Mouse (Mus musculus) forebrain, embryonic 14.5 days (tissue): ENCODE data around the gene Kalrn. TPM values are rescaled to one million over a fixed set of nuclear protein-coding genes. Genes with fewer than 3 reads are reported as not detected.

Experiments used
- ATAC-seq: fragments of 200-750 bp; cut with Nextera tagmentation; 2 replicates; pipeline ENCODE4 v1.8.0; 2017; ENCODE audit warnings: mild to moderate bottlenecking, moderate library complexity
- DNase-seq: peaks from one replicate; pipeline ENCODE4 v3.0.0-alpha.2; 2015; ENCODE audit warnings: low spot score
- H3K27ac ChIP-seq: fragments of 300-500 bp; sonication (generic); 2 replicates; pipeline ENCODE4 v1.5.1; 2014; ENCODE audit warnings: low read depth, mild to moderate bottlenecking, control low read depth, low read length, moderate library complexity
- H3K27me3 ChIP-seq: fragments of 300-500 bp; sonication (generic); replicated peaks from 2 replicates; pipeline ENCODE4 v1.6.1; 2014; ENCODE audit warnings: low read length, control low read depth, mixed read lengths; ENCODE audit not compliant: control insufficient read depth, insufficient read depth
- H3K36me3 ChIP-seq: fragments of 300-500 bp; sonication (generic); 2 replicates; pipeline ENCODE4 v1.6.1; 2014; ENCODE audit warnings: low read length, control low read depth; ENCODE audit not compliant: control insufficient read depth, insufficient read depth
- H3K4me1 ChIP-seq: fragments of 300-500 bp; sonication (generic); 2 replicates; pipeline ENCODE4 v1.6.1; 2014; ENCODE audit warnings: antibody characterized with exemption, low read length, control low read depth; ENCODE audit not compliant: control insufficient read depth, insufficient read depth
- H3K4me2 ChIP-seq: fragments of 300-500 bp; sonication (generic); 2 replicates; pipeline ENCODE4 v1.6.1; 2014; ENCODE audit warnings: mild to moderate bottlenecking, control low read depth, low read length
- H3K4me3 ChIP-seq: fragments of 300-500 bp; sonication (generic); 2 replicates; pipeline ENCODE4 v1.5.1; 2014; ENCODE audit warnings: low read depth, low read length, control low read depth
- H3K9ac ChIP-seq: fragments of 300-500 bp; sonication (generic); 2 replicates; pipeline ENCODE4 v1.6.1; 2014; ENCODE audit warnings: mild to moderate bottlenecking, low read length, control low read depth, moderate library complexity
- H3K9me3 ChIP-seq: fragments of 300-500 bp; sonication (generic); replicated peaks from 2 replicates; pipeline ENCODE4 v1.6.1; 2016; ENCODE audit warnings: low read length, control low read depth, mixed read lengths; ENCODE audit not compliant: control insufficient read depth
- WGBS: fragments of 180-500 bp; shearing (Covaris S2); extraction: QIAGEN DNeasy Blood & Tissue Kit; methylation state at CpG from one replicate; pipeline ENCODE4 v1.1.7; 2014; 5-methylcytosine and 5-hydroxymethylcytosine counted together
- polyA plus RNA-seq: library from polyadenylated mRNA; unstranded; fragments of >200 nt; fragmentation: Nextera tagmentation; extraction: Ambion mirVana; gene quantifications from 2 replicates; pipeline ENCODE4 v1.2.1, GENCODE M21; 2014

Gene Kalrn
- polyA plus RNA-seq, 1 experiment from 2014 or later = 19.7 TPM

- H3K4me3 ChIP-seq = no peak overlapping the region
- DNase-seq = no peak
- H3K36me3 ChIP-seq = no peaks in the 10 kb centered on the region
- H3K4me1 ChIP-seq = peaks cover 16% of the 10 kb centered on the region
- H3K9ac ChIP-seq = no peak overlapping the region
- 77% methylated on average over 3 of the region's 3 CpGs for WGBS
- no peaks in the 10 kb centered on the region for H3K27me3 ChIP-seq
- H3K9me3 ChIP-seq = no peaks in the 10 kb centered on the region
- ATAC-seq = no peak
- no peak overlapping the region for H3K27ac ChIP-seq
- no peak overlapping the region for H3K4me2 ChIP-seq
These were observed 88.4 kb downstream of the Kalrn start for GRCm38 (mm10) chr16:34484921-34485320.

- H3K9ac ChIP-seq = no peak overlapping the region
- H3K36me3 ChIP-seq = no peaks in the 10 kb centered on the region
- no peaks in the 10 kb centered on the region for H3K9me3 ChIP-seq
- H3K27me3 ChIP-seq = no peaks in the 10 kb centered on the region
- ATAC-seq (no peak), DNase-seq (no peak)
- 88% methylated on average over 1 of the region's 1 CpGs for WGBS
- no peak overlapping the region for H3K4me3 ChIP-seq
- H3K27ac ChIP-seq = no peak overlapping the region
- H3K4me1 ChIP-seq = peaks cover 16% of the 10 kb centered on the region
- H3K4me2 ChIP-seq = no peak overlapping the region
These were observed 89.1 kb downstream of the Kalrn start for GRCm38 (mm10) chr16:34484213-34484612.

GRCm38 (mm10) chr16:34483716-34484115 is 89.6 kb downstream of the Kalrn start:
- Histone ChIP-seq H3K36me3 (no peaks in the 10 kb centered on the region), H3K4me3 (no peak overlapping the region), H3K9ac (no peak overlapping the region), H3K27me3 (no peaks in the 10 kb centered on the region), H3K4me2 (no peak overlapping the region), H3K4me1 (peaks cover 16% of the 10 kb centered on the region), H3K27ac (no peak overlapping the region), H3K9me3 (no peaks in the 10 kb centered on the region)
- ATAC-seq = no peak
- 62% methylated on average over 6 of the region's 6 CpGs for WGBS
- no peak for DNase-seq

- ATAC-seq (no peak), DNase-seq (no peak)
- Histone ChIP-seq H3K27ac (no peak overlapping the region), H3K36me3 (no peaks in the 10 kb centered on the region), H3K9me3 (no peaks in the 10 kb centered on the region), H3K4me3 (no peak overlapping the region), H3K4me2 (no peak overlapping the region), H3K9ac (no peak overlapping the region), H3K4me1 (peaks cover 32% of the 10 kb centered on the region), H3K27me3 (no peaks in the 10 kb centered on the region)
- 67% methylated on average over 4 of the region's 4 CpGs for WGBS
These were observed 98.6 kb downstream of the Kalrn start for GRCm38 (mm10) chr16:34474741-34475140.

- ATAC-seq = 0 out of 2 replicates have a peak, but pooled peaks have one; percentile 11
- H3K4me2 ChIP-seq = 0 out of 2 replicates have a peak overlapping the region, but pooled peaks have one; percentile 1
- WGBS = 46% methylated on average over 4 of the region's 4 CpGs
- peak; percentile 63 for DNase-seq
- 0 out of 2 replicates have a peak overlapping the region, but pooled peaks have one; percentile 50 for H3K27ac ChIP-seq
- no peaks in the 10 kb centered on the region for H3K9me3 ChIP-seq
- no peaks in the 10 kb centered on the region for H3K36me3 ChIP-seq
- no peaks in the 10 kb centered on the region for H3K27me3 ChIP-seq
- H3K4me3 ChIP-seq = no peak overlapping the region
- peaks cover 41% of the 10 kb centered on the region for H3K4me1 ChIP-seq
- H3K9ac ChIP-seq = no peak overlapping the region
These were observed 99.4 kb downstream of the Kalrn start for GRCm38 (mm10) chr16:34473891-34474290.

- no peak for DNase-seq
- Histone ChIP-seq H3K4me3 (no peak overlapping the region), H3K27me3 (no peaks in the 10 kb centered on the region)
These were observed 101.9 kb downstream of the Kalrn start for GRCm38 (mm10) chr16:34471441-34471840.

GRCm38 (mm10) chr16:34470343-34470742 is 103.0 kb downstream of the Kalrn start:
- ATAC-seq = no peak
- H3K9me3 ChIP-seq = no peaks in the 10 kb centered on the region
- H3K4me2 ChIP-seq = no peak overlapping the region

More at GRCm38 (mm10) chr16:34471441-34471840, 101.9 kb downstream of the Kalrn start:
- H3K9ac ChIP-seq = no peak overlapping the region
- no peak for ATAC-seq
- no peaks in the 10 kb centered on the region for H3K36me3 ChIP-seq
- 89% methylated on average over 4 of the region's 4 CpGs for whole genome bisulfite sequencing
- H3K9me3 ChIP-seq = no peaks in the 10 kb centered on the region
- H3K4me2 ChIP-seq = no peak overlapping the region
- H3K27ac ChIP-seq = no peak overlapping the region
- peaks cover 50% of the 10 kb centered on the region for H3K4me1 ChIP-seq

GRCm38 (mm10) chr16:34469277-34469868 is 104.0 kb downstream of the Kalrn start:
- Histone ChIP-seq H3K27ac (no peak overlapping the region; the same call in 1 of the 2 replicates), H3K9me3 (no peaks in the 10 kb centered on the region), H3K4me2 (peak overlapping the region; percentile 11), H3K9ac (no peak overlapping the region), H3K36me3 (no peaks in the 10 kb centered on the region), H3K4me1 (peaks cover 49% of the 10 kb centered on the region), H3K27me3 (no peaks in the 10 kb centered on the region), H3K4me3 (no peak overlapping the region)
- ATAC-seq (peak; percentile 76), DNase-seq (peak; percentile 80)
- 33% methylated on average over 8 of the region's 8 CpGs for WGBS

More at GRCm38 (mm10) chr16:34470343-34470742, 103.0 kb downstream of the Kalrn start:
- DNase-seq = no peak
- peaks cover 50% of the 10 kb centered on the region for H3K4me1 ChIP-seq
- H3K36me3 ChIP-seq = no peaks in the 10 kb centered on the region
- H3K4me3 ChIP-seq = no peak overlapping the region
- no peak overlapping the region; the same call in 1 of the 2 replicates for H3K27ac ChIP-seq
- H3K27me3 ChIP-seq = no peaks in the 10 kb centered on the region
- no peak overlapping the region for H3K9ac ChIP-seq
- WGBS = 75% methylated on average over 5 of the region's 5 CpGs

- WGBS = 56% methylated on average over 4 of the region's 4 CpGs
- Histone ChIP-seq H3K9ac (no peak overlapping the region), H3K4me1 (peaks cover 33% of the 10 kb centered on the region), H3K27me3 (no peaks in the 10 kb centered on the region), H3K36me3 (no peaks in the 10 kb centered on the region), H3K4me3 (no peak overlapping the region), H3K4me2 (no peak overlapping the region), H3K9me3 (no peaks in the 10 kb centered on the region), H3K27ac (no peak overlapping the region)
- ATAC-seq (no peak), DNase-seq (no peak)
These were observed 106.7 kb downstream of the Kalrn start for GRCm38 (mm10) chr16:34466649-34467048.
